Mouse (Mus musculus) adipocyte (in vitro differentiated cells): ENCODE data around the gene Eif4a3.

ENCODE experiments used
- DNase-seq: peaks from one replicate; pipeline ENCODE4 v3.0.0-alpha.2; 2016; ENCODE audit warnings: low spot score

Eif4a3 gene

DNA sequence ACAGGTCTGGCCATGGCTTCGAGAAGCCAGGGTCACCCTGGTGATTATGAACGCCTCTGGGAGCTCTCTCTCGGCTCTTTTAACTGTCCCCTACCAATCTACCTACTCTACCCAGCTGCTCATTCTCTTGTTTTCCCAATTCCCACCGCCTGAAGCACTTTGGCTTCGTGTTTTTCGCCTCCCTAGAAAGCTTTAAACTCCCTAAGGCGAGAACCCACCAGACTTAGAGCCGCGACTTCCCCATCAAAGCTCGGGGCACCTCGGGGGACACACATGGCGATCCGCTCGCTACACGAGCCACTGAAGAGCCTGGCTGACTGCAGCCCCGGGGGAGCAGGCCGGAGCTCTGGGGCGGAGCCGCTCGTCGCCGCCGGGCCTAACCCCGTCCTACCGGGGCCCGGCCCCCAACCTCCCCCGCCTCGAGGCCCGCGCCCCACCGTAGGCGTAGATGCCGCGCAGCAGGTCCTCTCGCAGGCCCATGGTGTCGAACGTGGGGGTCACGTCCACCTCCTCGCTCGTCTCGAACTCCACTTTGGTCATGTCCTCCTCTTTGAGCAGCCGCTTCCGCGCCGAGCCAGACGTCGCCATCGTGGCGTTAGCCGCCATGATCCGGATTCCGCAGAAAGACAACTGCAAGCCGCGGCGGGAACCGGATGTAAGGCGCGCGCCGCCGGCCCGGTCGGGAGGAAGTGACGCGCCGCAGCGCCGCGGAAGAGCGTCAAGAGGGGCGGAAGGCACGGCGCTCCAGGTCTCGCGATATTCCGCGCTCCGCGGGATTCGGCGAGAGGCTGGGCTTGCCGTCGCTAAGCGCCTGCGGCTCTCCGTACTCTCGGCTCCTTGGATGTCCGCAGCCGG, at the start of gene Eif4a3:
Gene Eif4a3 (minus strand): TSS at position 699 of the 855 bp plus-strand sequence.
- DNase-seq = peak; percentile 95

DNA sequence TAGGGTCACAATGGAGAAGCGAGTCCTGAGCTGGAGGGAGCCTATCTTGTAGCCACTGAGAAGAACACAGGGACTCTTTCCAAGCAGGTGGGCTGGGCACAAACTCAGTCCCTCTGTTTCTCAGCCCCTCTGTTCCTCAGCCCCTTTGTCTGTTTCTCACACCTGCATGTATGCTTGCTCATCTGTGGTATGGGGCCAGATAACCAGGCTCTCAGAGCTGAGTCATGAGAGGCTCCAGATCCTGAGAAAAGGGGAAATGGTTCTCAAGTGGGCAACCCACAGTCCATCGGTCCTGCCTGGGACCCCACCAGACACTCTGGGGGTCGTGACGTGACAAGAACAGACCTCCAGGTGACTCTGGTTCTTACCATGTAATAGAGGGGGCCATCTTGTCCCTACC, 47.2 kb upstream of the Eif4a3 start:
- DNase-seq = no peak

DNA sequence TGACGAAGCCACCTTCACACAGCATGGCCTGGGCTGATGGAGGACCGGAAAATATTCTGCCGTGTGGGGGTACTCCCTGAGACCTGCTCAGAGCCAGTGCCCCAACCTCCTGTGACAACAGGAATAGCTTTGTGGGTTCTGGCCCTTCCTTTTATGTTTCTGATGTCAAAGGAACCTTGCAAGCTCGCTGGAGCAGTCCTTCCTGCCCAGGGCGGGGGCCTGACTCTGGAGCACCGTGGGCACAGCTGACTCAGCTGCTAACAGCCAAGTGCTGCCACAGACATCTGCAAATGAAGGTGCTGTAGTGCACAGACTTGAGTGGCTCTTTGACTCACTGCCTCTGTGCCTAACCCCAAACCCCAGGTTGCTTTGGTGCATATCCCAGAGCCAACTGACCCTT, 45.0 kb upstream of the Eif4a3 start:
- DNase-seq = no peak

DNA sequence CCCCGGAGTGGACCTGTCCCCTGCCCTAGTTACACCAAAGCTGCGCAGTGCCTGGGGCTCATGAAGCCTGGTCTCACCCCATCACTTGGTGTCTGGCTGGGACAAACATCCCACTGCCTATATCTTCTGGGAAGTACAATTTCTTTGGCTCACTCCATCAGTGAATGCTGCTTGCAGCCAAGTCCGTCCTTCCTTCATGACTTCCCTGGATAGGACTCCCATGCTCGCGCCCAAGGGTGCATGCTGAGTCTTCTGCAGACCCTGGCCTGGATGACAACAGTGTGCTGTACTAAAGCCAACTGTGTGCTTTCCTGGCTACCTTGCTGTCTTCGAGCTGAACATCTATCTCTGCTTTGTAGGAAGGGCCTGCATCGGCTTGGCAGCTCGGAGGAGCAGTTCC, 44.3 kb upstream of the Eif4a3 start:
- DNase-seq = no peak

DNA sequence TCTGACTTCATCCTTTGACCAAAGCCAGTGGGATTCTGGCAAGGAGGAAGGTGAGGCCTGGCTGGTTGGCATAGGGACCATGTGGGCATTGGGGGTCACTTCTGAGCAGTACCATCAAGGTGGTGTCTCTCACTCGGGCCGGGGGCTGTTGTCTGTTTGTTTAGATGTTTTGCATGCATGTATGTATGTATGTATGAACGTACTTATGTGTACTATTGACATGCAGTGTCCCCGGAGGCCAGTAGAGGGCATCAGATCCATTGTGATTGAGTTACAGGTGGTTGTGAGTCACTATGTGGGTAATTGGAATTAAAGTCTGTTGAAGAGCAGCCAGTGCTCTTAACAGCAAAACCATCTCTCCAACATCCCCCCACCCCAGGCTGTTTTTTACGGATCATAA, 39.7 kb upstream of the Eif4a3 start:
- DNase-seq = peak; percentile 75

DNA sequence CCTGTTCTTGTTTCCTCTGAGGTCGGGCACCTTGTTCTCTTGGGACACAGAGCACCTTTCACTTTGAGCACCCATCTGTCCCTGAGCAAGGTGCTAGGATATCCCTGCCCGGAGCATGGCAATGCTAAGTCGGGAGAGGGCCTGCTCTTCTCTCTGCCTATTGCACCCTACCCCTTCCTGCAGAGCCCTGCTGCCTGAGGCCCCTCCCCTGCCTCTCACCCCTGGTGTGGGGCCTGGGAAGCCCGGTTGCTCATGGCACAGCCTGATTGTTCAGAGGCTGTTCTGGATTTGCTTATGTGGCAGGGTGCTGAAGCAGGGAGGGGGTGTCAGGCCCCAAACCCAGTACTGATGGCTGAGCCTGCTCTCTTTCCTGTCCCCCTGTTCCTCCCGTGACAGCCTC, 39.3 kb upstream of the Eif4a3 start:
- no peak for DNase-seq

DNA sequence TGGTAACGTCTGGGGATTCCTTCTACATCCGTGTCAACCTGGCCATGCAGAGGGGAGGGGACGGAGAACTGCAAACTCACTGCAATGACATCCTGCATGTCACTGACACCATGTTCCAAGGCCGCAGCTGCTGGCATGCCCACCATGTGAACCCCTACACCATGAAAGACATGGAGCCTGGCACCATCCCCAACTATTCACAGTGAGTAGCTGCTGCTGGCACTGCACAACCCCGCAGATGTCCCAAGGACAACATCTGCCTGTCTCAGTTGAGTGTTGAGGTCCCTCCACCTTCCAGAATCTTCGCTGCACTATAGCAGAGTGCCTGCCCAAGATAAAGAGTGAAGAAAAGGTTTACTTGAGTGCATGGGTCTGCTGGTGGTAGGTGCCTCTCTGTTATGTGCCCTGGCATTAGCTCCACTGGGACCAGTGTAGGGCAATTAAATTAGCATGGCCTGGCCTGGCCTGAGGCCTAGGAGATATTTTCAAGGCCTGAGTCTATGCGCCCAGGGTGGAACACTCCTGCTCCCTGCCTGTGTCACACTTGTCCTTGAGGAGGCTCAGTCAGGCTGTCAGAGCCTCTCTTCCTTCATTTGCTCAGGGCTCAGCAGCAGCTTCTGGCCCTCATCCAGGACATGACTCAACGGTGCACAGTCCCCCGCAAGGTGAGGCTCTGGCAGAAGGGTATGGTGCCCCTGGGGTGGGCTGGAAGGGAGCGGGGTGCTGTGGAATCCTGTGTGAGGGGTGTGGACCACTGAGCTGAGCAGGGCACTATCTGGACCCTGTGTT, 38.6 kb upstream of the Eif4a3 start:
- DNase-seq = no peak

DNA sequence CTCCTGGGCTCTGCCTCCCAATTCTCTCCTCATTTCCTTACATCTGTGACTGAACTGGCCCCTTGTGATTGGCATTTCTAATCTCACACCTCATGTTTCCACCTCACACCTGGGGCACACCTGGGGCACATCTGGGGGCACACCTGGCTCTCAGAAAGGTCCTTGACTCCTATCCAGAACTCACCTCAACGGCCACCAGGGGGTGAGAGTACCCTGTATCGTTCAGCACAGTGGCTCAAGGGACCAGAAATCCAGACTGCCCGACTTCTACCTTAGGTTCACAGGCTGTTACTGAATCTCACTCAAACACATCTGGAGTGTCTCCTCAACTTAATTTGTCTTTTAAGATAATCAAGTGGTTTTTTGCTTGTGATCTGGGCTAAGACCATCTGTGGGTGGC, 32.1 kb upstream of the Eif4a3 start:
- no peak for DNase-seq

DNA sequence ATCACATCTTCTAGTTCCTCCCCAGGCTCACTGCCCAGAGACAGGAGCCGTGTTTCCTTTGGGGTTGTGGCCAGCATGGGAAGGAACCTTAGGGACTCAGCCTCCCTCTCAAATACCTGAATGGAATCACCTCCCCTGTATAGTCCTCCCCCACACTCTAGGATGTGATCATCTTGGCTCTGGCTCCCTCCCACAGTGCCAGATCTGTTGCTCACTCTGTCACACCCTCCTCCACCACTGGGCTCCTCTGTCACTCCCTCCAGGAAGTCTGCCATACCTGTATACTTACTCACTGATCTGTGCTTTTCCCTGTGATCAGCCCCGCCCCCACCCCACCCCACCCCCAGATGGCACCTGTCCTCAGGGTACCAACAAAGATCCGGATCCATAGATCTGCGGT, 30.7 kb upstream of the Eif4a3 start:
- DNase-seq = no peak

DNA sequence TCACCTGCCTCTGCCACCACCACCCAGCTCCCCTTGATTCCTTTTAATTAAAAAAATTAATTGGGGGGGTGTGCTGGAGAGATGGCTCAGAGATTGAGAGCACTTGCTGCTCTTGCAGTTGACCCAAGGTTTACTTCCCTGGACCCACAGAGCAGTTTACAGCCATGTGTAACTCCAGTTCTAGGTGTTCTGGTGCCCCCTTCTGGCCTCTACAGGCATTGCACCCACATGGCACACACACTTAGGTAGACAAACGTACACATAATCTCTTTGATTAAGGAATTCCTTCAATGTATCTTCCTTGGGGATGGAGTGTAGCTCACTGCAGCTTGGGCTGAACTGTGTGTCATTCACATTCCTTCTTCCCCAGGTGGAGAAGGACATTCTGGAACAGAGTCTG, 25.2 kb upstream of the Eif4a3 start:
- DNase-seq = no peak

DNA sequence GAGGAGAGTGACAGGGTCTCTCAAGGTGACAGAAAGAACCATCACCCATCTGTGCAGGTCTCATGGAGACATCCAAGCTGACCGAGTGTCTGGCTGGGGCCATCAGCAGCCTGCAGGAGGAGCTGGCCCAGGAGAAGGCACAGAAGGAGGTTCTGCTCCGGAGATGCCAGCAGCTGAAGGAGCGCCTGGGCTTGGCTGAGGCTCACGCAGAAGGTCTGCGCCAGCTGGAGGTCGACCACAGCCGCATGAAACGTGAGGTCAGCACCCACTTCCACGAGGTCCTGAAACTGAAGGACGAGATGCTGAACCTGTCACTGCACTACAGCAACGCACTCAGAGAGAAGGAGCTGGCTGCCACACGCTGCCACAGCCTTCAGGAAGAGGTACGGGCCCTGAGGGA, 22.6 kb upstream of the Eif4a3 start:
- DNase-seq = no peak

DNA sequence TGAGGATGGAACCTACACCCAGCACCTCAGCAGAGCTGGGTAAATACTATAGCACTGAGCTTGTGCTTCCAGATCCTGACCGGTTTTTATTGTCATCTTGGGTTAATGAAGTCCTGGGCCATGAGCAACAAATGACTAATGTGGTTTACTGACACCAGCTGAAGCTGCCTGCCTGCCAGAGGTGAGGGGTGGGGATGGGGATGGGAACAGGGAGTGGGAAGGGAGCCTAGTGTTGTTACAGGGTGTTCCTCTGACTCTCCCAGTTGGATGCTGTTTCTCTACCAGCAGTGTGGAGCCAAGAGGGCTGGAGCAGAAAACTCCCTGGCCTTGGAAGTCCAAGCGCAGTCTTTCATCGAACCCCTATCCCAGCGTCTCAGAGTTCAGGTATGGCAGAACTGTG, 16.8 kb upstream of the Eif4a3 start:
- DNase-seq = peak; percentile 93

DNA sequence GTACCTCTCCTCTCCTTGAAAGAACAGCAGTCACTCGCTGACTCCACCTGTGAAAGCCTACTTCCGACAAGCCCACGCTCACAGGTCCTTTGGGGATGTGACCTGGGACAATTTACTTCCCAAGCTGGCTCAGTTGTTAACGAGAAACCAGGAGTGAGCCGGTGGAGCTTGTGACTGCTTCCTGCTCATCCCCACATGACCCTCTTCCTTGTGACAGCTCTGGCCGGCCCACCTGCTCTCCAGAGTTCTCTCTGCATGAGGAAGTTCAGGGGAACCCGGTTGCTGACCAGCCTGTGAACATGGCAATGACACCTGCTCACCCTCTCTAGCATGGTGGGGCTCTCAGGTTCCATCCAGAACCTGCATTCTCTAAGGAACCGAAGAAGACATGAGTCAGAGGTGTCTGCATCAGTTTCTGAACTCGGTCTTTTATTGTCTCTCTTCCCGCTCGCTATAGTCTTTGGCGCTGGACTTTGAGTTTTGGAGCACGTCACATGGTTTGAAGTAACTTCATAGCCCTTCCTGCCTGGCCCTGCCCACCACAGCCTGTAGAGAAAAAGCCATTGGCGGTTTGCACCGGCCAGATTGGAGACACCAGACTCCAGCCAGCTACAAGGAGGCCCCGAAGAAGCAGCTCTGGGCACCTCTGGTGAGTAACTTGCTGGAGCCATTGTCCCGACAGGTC, 14.5 kb upstream of the Eif4a3 start:
- no peak for DNase-seq

DNA sequence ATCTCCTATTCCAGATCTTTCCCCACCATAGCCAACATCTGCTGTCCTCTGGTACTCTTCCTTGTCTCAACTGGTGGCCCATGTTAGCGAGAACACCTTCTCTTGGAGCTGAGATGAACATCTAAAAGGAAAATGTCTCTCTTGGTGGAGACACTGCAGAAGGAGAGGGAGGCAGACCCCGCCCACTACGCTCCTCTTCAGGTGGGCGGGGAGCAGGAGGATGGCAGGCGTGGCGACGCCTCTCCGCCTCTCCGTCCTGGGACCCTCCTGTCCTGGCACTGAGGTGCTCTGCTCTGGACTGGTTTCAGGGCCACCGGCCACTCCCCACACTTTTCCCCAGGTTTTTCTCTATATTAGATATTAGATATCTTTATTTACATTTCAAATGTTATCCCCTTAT, 10.7 kb upstream of the Eif4a3 start:
- DNase-seq = no peak

DNA sequence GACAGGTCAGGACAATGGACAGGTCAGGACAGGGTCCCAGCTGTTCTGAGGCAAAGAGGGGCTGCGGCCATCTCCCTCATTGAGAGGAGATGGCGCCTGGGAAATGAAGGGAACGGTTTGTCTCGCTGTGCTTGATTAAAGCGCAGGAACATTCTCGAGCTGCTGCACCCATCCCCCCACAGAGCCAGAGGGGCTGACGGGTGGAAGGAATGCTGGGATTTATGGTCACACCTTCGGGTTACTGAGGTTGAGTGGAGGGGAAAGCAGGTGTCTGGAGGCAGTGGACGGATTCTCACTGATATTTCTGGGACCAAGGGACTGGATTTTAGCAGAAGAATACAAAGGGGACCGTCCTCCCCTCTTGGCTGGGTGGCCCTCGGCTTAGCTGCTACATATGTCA, 8.0 kb upstream of the Eif4a3 start:
- no peak for DNase-seq

DNA sequence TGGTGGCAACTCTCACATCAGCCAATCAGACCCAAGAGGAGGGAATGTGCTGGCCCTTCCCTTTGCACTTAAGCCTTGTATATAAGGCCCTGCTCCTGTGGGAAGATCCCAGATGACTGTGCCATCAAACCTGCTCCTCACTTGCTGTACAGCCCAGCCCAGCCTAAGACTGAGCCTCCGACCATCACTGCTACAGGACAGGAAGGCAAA, 7.7 kb upstream of the Eif4a3 start, which contains the start of gene Card14:
Gene Card14 (plus strand): TSS at position 111 of the 210 bp plus-strand sequence.
- DNase-seq = no peak

DNA sequence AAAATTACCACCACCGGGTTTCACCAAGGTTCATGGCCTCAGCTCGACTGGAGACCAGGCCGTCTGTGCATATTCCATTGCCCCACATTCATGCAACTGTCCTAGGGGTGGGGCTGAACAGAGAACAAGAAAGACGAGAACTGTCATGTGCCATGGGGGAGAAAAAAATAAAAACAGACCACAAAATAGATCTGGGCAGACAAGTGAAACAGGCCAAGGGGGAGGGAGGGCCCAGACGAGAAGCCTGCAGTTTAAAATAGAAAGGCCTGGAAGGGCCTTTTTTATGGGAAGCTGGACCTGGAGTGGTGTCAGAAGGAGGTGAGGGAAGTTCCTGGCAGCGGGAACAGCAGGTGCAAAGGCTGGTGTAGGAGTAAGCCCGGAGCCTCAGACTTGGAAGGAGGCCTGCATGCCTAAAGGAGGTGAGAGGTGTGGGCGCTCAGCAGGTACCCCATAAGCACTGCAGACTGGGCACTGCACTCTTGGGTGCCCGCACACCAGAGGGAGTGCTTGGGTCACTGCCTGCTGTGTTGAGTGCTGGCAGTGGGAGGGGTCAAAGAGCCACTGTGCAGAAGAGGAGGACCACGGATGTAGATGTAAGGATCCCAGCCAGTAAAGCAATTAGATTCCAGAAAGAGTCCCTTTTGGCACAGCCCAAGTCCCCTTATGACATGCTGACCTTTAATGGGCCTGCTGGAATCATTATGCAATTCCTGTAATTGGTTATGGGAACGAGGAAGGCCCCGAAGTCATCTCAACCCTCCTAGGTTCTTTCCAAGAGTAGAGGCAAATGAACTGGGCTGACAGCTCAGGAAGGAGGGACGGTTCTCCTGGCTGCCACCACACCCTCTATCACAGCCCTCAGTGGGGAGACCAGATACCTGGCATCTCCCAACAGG, 7.1 kb upstream of the Eif4a3 start:
- peak; percentile 88 for DNase-seq

DNA sequence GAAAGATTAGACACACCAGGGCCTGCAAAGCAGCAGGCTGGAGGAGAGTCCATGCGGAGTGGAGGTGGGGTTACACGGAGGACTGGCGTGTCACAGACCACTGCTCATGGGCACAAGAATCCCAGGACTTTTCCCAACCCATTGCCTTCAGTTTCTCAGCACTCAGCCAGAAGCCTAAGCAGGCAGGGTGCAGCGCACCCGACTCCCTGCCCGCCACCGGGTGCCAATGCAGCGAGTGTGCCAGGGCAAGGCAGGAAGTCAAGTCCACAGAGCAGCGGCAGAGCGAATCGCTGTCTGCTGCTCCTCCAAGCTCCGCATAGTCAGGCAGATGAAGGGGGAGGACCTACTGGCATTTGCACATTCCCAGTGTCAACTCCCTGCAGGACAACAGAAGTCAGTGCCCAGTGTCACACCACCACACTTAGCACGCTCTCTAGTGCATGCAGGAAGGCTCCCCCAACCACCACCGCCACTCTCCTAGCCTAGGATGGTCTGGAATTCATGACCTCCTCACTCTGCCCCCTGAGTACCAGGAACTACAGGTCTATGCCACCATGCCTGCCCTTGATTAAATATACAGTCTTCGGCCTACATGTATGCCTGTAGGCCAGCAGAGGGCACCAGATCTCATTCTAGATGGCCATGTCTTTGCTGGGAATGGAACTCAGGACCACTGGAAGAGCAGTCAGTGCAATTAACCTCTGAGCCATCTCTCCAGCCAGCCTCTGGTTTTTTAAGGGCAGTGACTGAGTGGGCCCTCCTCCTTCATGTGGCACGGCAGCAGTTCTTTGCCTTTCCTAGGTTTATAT, 5.2 kb upstream of the Eif4a3 start:
- peak; percentile 85 for DNase-seq

DNA sequence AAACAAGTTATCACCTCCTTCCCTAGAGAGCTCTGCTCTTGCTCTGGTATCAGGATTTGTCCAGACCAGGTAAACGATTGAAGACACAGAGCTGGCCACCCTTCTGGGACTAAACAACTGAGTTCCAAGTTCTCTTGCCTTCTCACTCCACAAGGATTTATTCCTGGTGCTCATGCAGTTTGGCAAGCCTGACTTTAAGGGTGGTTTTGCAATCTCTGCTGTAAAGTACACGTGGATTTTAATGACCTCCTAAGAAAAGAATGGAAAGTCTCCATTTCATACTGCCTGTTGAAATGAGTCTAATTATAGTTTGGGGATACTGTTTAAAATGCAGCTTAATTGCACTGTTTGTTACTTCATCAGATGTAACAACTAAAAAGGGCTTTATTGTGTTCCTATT, 1.1 kb upstream of the Eif4a3 start:
- peak; percentile 46 for DNase-seq

DNA sequence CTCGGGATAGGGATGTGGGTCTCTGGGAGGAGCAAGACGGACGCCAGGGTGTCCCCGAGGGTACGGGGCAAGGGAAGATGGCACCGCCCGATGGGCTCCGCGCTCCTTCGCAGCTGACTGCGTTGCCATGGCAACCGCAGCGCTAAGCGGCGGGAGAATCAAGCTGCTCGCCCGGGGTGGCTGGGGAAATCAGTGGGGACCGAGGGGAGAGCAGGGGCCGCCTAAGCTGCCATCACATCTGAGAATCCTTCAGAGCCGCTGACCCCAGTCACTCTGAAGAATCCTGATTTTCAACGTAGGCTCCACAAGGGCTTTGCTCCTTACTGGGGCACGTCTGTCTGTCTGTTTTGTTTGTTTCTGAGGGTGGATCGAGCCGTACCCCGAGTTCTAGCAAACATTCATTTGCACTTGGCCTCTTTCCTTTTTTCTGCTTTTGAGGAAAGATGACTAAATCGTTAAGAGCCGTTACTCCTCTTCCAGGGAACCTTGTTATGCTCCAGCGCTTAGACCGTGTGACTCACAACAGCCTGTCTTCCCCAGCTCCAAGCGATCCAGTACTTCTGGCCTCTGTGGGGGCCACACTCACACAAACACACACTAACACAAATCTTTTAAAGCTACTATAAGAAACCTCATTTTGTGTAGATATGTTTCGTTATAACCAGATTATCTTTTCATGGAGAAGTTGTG, 502 bp upstream of the Eif4a3 start:
- peak; percentile 37 for DNase-seq

DNA sequence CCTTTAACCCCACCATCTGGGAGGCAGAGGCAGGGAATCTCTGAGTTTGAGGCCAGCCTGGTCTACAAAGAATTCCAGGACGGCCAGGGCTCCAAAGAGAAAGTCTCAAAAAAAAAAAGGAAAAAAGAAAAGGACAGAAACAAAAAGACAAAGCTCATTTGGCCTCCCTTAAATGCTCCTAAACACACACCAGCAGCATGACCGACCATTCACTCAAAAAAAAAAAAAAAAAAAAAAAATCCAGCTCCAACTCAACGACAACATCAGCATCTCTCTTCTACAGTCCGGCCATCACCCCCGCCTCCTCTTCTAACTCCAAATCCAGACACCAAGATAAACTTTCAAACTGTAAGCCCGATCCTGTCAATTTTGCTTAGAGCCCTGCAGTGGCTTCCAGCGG, 972 bp downstream of the Eif4a3 start:
- no peak for DNase-seq
